Mouse (Mus musculus): ENCODE results near the gene Gm20696.

Gene Gm20696

DNA sequence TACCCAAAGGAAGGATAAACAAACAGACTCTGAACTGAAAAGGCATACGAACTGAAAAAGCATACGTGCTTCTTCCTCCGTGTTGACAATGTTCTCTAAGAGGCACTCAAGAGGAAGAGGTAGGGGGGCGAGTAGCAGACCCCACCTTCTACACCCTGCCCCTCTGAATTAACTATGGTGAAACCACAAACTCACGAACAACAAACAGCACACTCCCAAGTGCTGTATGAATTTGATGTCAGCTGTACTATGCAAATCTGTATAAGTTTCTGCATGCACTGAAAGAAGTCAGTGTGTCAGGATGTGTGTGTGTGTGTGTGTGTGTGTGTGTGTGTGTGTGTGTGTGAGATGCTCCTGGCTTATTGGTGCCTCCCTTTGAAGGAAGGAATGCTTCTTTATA is 271.8 kb downstream of the Gm20696 start:
- DNase-seq (ENCODE audit: low read depth, low spot score) = no peak

DNA sequence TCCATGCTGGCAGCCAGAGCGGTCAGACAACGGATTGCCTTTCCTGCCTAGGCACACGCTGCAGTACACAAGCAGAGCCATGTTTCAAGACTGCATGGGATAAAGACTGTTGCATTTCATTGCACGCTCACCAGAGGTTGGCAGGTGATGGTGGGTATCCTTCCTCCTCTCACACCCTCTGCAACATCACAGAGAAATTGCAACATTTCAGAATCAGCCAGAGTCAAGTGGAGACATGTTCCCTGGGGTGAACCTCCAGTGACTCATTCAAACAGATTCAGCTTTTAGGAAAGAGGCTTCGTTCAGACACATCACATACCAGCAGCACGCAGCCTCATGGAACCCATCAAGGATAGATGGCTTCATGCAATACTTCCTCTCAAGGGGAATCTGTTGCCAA is 274.1 kb downstream of the Gm20696 start:
- DNase-seq (ENCODE audit: low read depth, low spot score) = no peak

DNA sequence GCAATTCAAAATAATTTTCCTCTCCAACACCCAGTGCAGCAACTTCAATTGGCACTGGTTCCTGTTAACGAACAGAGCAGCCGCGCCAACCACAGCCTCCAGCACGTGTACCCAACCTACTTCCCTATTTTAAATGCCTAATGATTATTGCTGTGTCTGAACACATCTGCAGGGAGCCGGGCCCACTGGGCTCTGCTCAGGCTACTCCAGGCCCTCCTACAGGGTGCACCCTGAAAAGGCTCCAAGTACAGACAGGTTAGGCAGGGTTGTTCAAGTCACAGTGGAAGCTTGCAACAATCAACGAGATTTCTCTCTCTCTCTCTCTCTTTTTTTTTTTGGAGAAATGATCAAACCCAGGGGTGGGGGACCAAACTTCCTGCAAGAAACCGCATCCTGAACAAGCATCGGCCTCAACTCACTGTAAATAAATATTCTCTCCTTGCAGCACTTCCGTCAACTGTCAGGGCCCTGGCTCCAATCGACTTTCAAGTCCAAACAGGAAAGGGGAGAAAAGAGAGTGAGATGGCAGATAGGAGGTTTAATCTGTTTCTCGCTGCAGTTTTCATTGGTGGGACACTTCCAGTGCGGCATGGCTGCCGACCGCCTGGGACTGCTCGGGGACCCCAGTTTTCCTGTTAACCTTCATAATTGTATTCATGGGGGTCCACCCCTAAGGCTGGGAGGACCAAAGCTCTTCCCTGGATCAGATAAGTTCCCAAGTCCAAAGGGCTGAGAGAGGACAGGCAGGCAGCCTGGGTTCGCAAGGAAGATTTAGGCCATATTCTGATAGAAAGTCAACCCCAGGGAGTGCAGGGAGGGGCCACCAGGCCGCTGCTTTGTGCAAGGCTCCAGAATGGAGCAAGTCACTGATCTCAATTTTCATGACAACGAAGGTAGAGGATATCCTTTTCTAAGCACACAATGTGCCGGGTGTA is 277.6 kb downstream of the Gm20696 start:
- DNase-seq (ENCODE audit: low read depth, low spot score) = no peak

DNA sequence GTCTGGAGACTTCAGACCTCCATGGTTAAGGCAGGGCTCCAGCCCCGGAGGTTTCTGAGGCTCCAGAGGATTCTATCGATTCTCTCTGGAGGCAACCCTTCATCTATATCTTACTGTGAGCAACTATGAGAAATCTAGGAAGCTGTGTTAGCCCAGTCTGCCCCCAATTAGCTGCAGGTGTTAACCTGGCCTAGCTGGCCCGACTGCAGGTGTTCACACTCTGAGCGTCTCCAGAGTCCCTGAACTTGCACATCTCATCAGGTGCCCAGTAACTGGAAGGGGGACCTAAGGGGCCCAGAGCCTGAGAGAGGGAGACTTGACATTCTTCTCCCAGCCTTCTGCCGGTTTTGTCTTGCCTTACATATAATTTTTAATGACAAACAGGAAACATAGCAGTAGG is 278.6 kb downstream of the Gm20696 start:
- DNase-seq (ENCODE audit: low read depth, low spot score) = no peak

DNA sequence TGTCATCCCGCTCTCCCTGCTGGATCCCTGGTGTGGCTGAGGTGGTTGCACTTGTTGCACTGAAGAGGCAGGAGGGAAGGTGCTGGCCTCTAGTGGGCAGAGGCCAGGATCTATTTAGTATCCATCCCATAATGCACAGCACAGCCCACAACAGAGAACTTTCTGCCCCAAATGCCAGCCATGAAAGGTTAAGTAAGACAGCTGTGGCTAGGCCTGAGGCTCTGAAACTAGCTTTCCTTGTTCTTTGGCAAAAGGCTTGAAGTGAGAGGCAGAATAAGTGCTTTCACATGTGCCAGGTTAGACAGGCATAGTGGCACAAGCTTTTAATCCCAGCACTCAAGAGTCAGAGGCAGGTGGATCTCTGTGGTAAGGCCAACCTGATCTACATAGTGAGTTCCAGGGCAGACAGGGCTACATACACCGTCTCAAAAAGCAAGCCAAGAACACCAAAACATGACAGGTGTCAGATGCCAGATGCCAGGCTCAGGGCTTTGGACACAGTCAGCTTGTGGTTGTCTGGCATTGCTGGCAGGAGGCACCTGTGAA is 281.5 kb downstream of the Gm20696 start:
- DNase-seq (ENCODE audit: low read depth, low spot score) = no peak

DNA sequence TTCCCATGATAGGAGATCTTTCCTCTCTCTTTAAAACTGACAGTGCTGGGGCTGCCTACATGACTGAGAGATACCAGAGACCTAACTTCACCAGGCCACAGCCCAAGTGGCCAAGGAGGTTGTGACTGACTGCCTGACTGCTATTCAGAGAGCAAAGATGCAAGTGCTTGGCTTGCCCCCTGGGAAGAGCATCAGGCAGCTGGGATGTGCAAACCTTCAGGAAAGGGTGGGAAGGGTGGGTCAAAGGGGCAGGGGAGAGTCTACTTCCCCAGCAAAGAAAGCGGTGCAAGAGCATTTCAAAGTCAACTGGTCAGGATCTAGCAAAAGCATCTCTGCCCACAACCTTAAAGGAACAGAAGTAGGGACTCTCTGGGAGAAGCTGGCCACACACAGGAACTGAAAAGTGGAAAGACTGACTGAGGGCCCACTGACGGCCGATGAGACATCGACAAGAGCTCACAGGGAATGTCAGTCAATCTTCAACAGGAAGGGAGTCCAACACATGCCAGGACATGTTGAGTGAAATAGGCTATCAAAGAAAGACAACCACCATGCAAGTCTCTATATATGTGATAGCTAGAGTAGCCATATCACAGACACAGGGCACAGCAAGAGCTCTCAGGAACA is 282.6 kb downstream of the Gm20696 start:
- no peak for DNase-seq (ENCODE audit: low read depth, low spot score)

DNA sequence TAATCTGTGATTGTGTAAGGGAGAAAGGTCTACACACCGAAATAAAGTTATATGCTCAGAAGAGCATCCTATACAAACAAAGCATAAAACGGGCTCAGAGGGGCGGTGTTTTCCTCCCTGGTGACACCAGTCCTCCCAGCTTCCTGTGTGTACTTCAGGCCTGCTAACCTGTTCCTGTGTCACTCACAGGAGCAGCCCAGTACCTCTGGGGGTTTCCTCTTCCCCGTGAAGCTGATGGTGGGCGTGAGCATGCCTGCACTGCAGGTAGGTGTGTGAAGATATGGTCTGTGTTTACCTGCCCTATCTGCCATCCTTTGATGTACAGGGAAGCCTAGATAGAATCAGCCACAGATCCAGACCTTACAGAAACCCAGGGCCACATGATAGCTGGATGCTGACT is 286.5 kb downstream of the Gm20696 start:
- DNase-seq (ENCODE audit: low read depth, low spot score) = no peak

DNA sequence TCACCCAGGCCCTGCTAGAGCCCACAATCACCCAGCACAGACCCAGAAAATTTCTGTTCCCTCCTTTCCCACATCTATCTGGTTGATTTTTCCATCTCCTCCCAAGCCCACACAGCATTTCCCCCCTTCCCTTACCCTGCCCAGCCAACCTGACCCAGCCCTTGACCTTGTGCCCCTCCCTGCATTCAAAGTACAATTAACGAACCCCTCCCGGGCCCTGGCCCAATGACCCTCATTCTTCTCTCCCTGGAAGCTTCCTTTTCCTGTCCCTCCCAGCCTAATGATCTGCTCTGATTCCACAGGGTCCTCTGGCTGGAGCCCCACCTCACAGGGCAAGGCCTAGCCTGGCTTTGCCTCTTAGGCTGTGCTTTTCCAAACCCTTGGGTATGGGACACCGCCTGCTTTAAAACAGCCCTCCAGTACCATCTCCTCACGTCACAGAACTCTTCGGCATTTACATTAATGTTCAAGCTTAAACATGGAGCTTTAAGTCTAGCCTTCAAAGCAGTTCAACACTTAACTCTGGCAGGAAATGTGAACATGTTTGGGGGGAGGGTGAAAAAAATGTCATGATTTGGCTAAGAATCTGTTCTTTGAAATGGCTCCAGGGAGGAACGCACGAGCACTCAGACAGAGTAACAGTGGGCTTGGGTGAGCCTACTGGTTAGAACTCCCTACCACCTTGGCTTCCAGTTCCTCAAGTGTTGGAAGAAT is 287.4 kb downstream of the Gm20696 start:
- no peak for DNase-seq (ENCODE audit: low read depth, low spot score)

DNA sequence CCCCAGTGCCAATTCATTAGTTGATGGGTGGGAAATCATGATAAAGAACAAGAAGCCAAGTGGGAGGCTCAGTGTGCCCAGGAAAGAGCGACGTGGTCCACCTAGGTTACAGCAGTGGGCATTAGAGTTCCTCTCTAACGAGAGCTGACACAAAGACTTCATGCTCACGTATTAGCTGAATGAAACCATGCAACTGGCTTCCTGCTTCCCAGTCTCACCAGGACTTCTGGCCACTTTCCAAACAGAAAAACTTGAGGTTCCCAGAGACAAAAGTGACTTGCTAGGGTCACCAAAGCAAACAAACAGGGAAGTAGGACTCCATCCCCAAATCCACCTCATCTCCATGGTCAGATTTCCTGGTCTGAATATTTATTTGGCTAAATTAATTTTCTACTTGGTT is 288.9 kb downstream of the Gm20696 start:
- DNase-seq (ENCODE audit: low read depth, low spot score) = no peak

DNA sequence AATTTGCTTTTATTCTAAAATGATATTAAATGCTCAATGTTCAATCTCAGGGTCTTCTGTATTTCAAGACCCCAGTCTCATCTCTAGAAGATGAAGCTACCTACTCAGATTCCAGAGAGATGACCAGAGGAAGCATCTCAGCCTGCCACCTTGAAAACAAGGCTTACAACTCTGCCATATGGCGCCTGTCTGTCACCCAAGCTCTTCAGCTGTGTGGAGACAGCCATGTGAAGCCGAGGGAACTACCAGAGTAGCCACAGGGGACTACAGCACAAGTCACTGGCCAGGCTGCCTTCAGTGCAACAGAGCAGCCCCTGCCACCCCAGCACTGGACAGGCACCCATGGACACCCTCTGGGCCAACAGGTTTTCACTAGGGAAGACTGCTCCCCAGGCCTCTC is 289.5 kb downstream of the Gm20696 start:
- no peak for DNase-seq (ENCODE audit: low read depth, low spot score)

DNA sequence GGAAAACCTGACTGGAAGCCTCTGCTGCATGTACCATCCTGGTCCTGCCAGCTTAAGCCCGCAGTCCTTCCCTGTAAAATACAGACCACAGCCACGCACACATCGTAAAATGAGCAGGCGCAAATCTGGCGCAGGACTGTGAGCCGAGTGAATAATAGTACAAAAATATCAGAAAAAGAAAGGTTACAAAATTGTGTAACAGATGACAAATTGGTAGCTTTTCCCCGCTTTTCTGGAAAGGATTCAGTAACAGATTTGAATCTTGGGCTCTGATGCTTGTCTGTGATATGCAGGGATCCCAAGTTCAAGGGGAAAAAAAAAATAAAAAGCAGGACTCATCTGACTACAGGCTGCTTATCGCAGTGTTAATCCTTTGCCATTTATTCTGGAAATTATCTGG is 289.9 kb downstream of the Gm20696 start:
- DNase-seq (ENCODE audit: low read depth, low spot score) = no peak

DNA sequence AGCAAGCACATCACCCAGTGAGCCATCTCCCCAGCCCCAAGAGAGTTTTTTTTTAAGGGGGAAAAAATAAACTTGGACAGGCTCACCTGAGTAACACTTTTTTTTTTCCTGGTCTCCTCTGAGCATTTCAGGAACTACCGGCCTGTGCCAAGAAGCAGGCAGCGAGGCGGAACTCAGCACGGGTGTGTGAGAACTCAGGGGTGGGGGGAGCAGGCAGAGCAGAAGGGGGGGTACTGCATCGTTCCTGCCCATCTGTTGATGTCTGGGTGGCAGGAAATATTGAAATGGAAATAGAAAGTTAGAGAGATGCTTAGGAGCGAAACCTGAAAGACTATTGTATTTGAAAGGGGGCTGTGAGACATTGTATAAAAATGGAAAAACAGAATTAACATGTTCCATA is 290.7 kb downstream of the Gm20696 start:
- DNase-seq (ENCODE audit: low read depth, low spot score) = no peak

DNA sequence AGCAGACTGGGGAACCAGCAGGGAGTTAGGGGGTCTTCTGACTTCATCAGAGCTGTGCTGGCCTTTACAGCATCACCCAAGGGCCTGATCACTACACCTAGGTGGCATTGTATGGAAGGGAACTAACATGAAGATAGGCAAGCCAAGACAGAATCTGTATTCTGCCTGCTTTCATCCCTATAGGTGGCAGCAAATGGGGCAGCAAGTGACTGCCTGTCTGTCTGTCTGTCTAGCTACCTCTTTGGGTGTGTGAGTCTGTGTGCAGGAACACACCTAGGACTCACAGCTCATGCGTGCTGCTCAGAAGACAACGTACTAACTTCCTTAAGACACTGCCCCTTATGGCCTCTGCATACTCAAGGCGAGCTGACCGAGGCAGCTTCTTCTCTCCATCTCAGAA is 291.2 kb downstream of the Gm20696 start:
- no peak for DNase-seq (ENCODE audit: low read depth, low spot score)

DNA sequence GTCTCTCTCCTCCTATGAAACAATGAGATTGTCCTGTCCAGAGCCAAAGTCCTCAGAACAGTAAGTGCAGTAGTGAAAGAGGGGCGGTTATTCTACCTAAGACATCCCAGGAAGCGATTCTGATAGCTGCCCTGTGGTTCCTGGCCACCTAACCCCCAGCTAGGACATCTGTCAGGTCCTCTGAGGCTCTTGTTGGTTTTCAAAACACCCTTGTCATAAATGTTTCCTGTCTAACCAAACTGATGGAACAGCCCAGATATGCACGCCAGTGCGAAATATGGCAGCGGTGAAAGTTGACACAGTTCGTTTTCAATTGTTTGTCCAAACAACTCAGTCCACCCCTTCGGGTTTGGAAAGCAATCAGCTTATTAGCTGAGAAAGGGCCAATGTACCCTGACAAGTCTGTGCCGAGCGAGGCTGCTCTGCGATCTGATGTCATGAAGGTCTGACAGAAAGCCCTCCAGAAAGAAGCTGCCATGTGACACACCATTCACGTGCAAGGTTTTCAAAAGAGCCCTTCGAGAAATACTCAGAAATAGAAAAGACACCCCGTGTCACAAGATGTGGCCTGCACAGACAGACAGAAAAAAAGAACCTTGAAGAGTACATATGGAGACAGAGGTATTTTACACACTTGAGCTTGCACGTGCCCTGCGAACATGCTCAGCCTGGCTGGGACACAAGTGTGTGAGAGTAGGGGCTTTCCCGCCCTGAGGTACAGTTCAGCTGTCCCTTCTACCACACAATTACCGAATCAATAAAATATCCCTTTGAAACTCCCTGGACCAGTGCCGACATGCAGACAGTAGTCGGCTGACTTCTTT is 291.9 kb downstream of the Gm20696 start:
- no peak for DNase-seq (ENCODE audit: low read depth, low spot score)

DNA sequence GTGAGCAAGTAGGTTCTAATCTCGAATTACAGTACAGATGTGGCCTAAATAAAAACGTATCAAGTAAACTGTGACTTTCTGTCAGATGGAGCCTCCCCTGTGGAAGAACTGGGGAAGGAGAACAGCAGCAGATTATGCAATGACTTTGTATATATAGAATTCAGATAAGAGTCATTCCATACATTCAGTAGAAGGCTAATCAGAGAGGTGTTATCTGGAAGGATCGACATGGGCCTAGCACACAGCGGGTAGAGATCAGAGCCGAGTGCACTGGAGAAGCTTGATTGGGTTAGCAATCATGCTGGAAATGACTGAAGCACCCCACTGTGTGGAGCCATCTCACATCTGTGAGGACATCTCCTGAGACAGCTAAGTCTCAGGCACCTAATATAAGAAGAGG is 294.2 kb downstream of the Gm20696 start:
- no peak for DNase-seq (ENCODE audit: low read depth, low spot score)

DNA sequence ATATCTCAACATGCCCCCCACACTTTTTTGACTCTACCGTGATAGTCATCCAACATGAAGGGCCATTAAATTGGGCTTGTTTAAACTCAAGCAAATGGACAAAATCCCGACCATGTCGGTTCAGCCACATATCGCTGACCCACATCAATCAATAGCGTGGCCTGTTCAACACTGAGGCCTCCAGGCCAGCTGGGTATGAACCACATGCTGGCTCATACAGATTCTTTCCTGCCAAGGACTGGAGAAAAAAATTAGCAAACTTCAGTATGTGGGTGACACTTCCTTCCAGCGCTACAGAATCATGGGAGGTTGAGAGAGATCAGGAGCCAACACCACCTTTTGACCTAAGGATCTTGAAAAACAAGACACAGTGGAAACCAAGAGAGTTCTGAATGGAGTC is 294.6 kb downstream of the Gm20696 start:
- no peak for DNase-seq (ENCODE audit: low read depth, low spot score)

DNA sequence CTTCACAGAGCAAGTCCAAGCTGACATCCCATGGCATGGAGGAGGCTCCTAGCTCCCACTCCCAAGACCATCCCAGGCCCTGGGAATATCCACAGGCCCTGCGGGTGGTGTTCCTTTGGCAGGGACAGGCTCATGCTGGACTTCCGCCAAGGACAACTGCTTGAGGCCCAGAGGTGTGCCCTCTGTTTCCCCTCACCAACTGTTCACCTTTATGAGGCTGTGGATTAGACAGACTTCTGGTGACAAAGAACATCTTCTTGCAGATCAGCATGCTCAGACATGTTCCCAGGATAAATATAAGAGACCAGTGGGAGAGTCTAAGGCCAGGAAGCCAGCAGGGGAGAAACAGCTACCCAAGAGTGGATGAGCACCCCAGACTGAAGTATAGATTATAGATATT is 296.7 kb downstream of the Gm20696 start:
- no peak for DNase-seq (ENCODE audit: low read depth, low spot score)

DNA sequence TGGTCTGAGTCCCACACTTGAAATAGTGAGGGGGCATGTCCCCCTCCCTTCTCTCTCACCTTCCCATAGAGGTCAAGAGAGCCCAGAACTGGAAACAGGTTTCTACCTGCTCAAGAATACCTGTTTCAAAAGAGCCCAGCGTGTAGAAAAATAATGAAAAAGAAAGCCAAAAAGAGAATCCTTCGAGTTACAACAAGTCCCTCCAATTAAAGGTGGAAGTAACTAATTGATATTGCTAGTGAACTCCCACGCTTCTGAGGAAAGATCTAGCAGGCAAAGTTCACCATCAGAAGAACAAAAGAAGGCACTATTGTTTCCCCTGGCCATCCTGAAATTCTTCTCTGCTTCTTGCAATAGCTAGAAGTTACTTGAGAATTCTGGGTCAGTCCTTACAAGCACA is 297.4 kb downstream of the Gm20696 start:
- DNase-seq (ENCODE audit: low read depth, low spot score) = no peak

DNA sequence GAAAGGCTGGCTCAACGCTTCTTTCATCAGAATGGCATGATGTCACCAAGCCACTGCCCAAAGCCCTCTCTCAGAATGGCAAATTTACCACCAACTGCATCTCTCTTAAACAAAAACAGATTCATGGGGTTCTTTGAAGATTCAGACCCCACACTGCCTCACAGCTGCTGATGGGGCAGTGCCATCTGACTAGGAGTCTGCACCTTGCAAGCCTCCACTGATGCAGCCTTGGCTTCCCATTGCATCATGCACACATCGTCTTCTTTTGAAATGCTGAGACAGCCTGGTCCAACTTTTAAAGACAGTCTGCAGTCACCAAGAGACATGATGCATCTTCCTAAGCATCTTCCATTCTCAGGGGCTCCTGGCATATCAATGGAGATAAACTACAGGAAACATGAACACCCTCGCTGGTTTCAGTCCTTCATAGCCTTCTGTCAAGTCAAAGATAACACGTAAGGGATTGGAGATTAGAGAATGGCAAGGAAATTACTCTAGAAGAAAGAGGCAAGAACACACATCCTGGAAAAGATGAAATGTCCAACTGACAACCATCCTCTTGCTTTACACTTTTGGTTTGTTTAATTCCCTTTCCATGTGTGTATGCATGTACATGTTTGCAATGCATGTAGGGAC is 298.4 kb downstream of the Gm20696 start:
- no peak for DNase-seq (ENCODE audit: low read depth, low spot score)

DNA sequence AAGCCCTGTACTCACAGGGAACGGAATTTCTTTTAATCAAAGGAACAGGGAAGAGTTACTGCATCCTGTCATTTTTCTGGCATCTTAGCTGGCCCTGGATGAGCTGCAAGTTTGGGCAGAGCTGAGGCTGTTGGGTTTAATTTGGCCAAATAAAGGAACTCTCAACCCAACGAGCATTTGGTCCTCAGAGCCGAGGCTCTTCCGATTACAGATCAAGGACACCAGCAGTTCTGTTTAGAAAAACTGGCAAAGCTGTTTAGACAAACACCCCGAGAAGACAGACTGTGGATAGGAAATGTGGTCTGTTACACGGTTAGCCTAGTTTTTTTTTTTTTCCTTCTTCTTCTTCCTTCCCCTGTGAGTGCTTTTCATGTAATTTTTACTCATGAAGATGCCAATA is 302.1 kb downstream of the Gm20696 start:
- no peak for DNase-seq (ENCODE audit: low read depth, low spot score)

DNA sequence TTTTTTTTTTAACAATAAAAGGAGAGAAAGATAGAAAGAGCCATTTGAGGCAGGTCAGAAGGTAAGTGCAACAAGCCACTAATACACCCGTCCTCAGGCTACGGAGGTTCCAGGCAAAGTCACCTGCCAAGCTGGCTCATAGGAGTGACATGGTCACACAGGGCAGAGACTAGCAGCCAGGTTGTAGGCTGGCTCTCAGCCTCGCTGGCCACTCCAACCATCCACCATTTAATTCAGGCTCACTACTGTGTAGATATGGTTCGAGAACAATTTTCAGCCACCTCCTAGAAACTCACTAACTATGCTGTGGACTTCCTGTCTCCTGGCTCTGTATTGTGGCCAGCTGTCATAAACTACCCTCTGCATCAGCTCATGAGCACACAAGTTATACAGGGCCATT is 306.0 kb downstream of the Gm20696 start:
- no peak for DNase-seq (ENCODE audit: low read depth, low spot score)

Data from embryo, embryonic 11.5 days (tissue).